Mouse (Mus musculus): ENCODE data around the gene Gpr108. TPM values are rescaled to one million over a fixed set of nuclear protein-coding genes. Genes with fewer than 3 reads are reported as not detected.
A peak's percentile ranks its signal among the peaks of the same experiment; 100 is the strongest.

Gene Gpr108
- polyA plus RNA-seq, 1 experiment = 33.1 TPM

GRCm38 (mm10) chr17:57274686-57275085 lies 26.4 kb upstream of the Gpr108 start:
- no peaks in the 10 kb centered on the region for H3K9me3 ChIP-seq
- no peaks in the 10 kb centered on the region for H3K27me3 ChIP-seq (replicated peaks)
- H3K4me1 ChIP-seq = peaks cover 70% of the 10 kb centered on the region
- peaks cover 4% of the 10 kb centered on the region for H3K36me3 ChIP-seq (replicated peaks; ENCODE audit: low read length)
- H3K4me3 ChIP-seq (replicated peaks) = peak overlapping the region; percentile 93
- TF ChIP-seq GATA1 (IDR thresholded peaks at IDR 0.05; ENCODE audit: borderline replicate concordance, low read length) (no peak), FLI1 (IDR thresholded peaks at IDR 0.05; ENCODE audit: low read length) (no peak)

- Histone ChIP-seq H3K4me1 (peaks cover 74% of the 10 kb centered on the region), H3K9me3 (no peaks in the 10 kb centered on the region), H3K27me3 (replicated peaks) (no peaks in the 10 kb centered on the region), H3K36me3 (replicated peaks; ENCODE audit: low read length) (peaks cover 2% of the 10 kb centered on the region), H3K4me3 (replicated peaks) (peak overlapping the region; percentile 59)
- TF ChIP-seq GATA1 (IDR thresholded peaks at IDR 0.05; ENCODE audit: borderline replicate concordance, low read length) (no peak), FLI1 (IDR thresholded peaks at IDR 0.05; ENCODE audit: low read length) (no peak)
Observed at GRCm38 (mm10) chr17:57273846-57274245, 25.6 kb upstream of the Gpr108 start.

- H3K4me3 ChIP-seq (replicated peaks) = no peak overlapping the region
- H3K9me3 ChIP-seq = no peaks in the 10 kb centered on the region
- no peaks in the 10 kb centered on the region for H3K27me3 ChIP-seq (replicated peaks)
- H3K4me1 ChIP-seq = peaks cover 65% of the 10 kb centered on the region
- TF ChIP-seq GATA1 (IDR thresholded peaks at IDR 0.05; ENCODE audit: borderline replicate concordance, low read length) = no peak
- no peak for TF ChIP-seq FLI1 (IDR thresholded peaks at IDR 0.05; ENCODE audit: low read length)
- peaks cover 5% of the 10 kb centered on the region for H3K36me3 ChIP-seq (replicated peaks; ENCODE audit: low read length)
Observed at GRCm38 (mm10) chr17:57271301-57271700, 23.1 kb upstream of the Gpr108 start.

- TF ChIP-seq FLI1 (IDR thresholded peaks at IDR 0.05; ENCODE audit: low read length) (no peak), GATA1 (IDR thresholded peaks at IDR 0.05; ENCODE audit: borderline replicate concordance, low read length) (no peak)
- Histone ChIP-seq H3K4me1 (peaks cover 71% of the 10 kb centered on the region), H3K4me3 (replicated peaks) (no peak overlapping the region), H3K9me3 (no peaks in the 10 kb centered on the region), H3K27me3 (replicated peaks) (no peaks in the 10 kb centered on the region), H3K36me3 (replicated peaks; ENCODE audit: low read length) (peaks cover 22% of the 10 kb centered on the region)
Observed at GRCm38 (mm10) chr17:57267556-57268126, 19.4 kb upstream of the Gpr108 start.

GRCm38 (mm10) chr17:57264972-57265945 lies 17.0 kb upstream of the Gpr108 start:
- TF ChIP-seq GATA1 (IDR thresholded peaks at IDR 0.05; ENCODE audit: borderline replicate concordance, low read length) (no peak), FLI1 (IDR thresholded peaks at IDR 0.05; ENCODE audit: low read length) (no peak)
- peaks cover 72% of the 10 kb centered on the region for H3K4me1 ChIP-seq
- H3K9me3 ChIP-seq = no peaks in the 10 kb centered on the region
- H3K27me3 ChIP-seq (replicated peaks) = no peaks in the 10 kb centered on the region
- H3K36me3 ChIP-seq (replicated peaks; ENCODE audit: low read length) = peaks cover 44% of the 10 kb centered on the region
- H3K4me3 ChIP-seq (replicated peaks) = peak overlapping the region; percentile 86

GRCm38 (mm10) chr17:57264164-57264563 lies 15.9 kb upstream of the Gpr108 start:
- Histone ChIP-seq H3K27me3 (replicated peaks) (no peaks in the 10 kb centered on the region), H3K36me3 (replicated peaks; ENCODE audit: low read length) (peaks cover 54% of the 10 kb centered on the region), H3K4me1 (peaks cover 66% of the 10 kb centered on the region), H3K9me3 (no peaks in the 10 kb centered on the region), H3K4me3 (replicated peaks) (peak overlapping the region; percentile 69)
- no peak for TF ChIP-seq FLI1 (IDR thresholded peaks at IDR 0.05; ENCODE audit: low read length)
- no peak for TF ChIP-seq GATA1 (IDR thresholded peaks at IDR 0.05; ENCODE audit: borderline replicate concordance, low read length)

GRCm38 (mm10) chr17:57262901-57263550 lies 14.8 kb upstream of the Gpr108 start:
- Histone ChIP-seq H3K4me3 (replicated peaks) (no peak overlapping the region), H3K9me3 (no peaks in the 10 kb centered on the region), H3K4me1 (peaks cover 63% of the 10 kb centered on the region), H3K27me3 (replicated peaks) (no peaks in the 10 kb centered on the region), H3K36me3 (replicated peaks; ENCODE audit: low read length) (peaks cover 66% of the 10 kb centered on the region)
- TF ChIP-seq FLI1 (IDR thresholded peaks at IDR 0.05; ENCODE audit: low read length) (no peak), GATA1 (IDR thresholded peaks at IDR 0.05; ENCODE audit: borderline replicate concordance, low read length) (no peak)

GRCm38 (mm10) chr17:57261796-57262195 lies 13.6 kb upstream of the Gpr108 start:
- Histone ChIP-seq H3K9me3 (no peaks in the 10 kb centered on the region), H3K36me3 (replicated peaks; ENCODE audit: low read length) (peaks cover 74% of the 10 kb centered on the region), H3K4me1 (peaks cover 56% of the 10 kb centered on the region), H3K4me3 (replicated peaks) (no peak overlapping the region), H3K27me3 (replicated peaks) (no peaks in the 10 kb centered on the region)
- TF ChIP-seq GATA1 (IDR thresholded peaks at IDR 0.05; ENCODE audit: borderline replicate concordance, low read length) (no peak), FLI1 (IDR thresholded peaks at IDR 0.05; ENCODE audit: low read length) (no peak)

GRCm38 (mm10) chr17:57261286-57261685 lies 13.0 kb upstream of the Gpr108 start:
- no peak overlapping the region for H3K4me3 ChIP-seq (replicated peaks)
- TF ChIP-seq FLI1 (IDR thresholded peaks at IDR 0.05; ENCODE audit: low read length) (no peak), GATA1 (IDR thresholded peaks at IDR 0.05; ENCODE audit: borderline replicate concordance, low read length) (no peak)
- no peaks in the 10 kb centered on the region for H3K27me3 ChIP-seq (replicated peaks)
- no peaks in the 10 kb centered on the region for H3K9me3 ChIP-seq
- H3K4me1 ChIP-seq = peaks cover 52% of the 10 kb centered on the region
- H3K36me3 ChIP-seq (replicated peaks; ENCODE audit: low read length) = peaks cover 79% of the 10 kb centered on the region

Measured in megakaryocyte, embryonic 14.5 days (primary cell).